Mouse (Mus musculus) embryonic facial prominence, embryonic 11.5 days (tissue): ENCODE measurements around the gene Evi2. TPM values are rescaled to one million over a fixed set of nuclear protein-coding genes. Genes with fewer than 3 reads are reported as not detected.

Source experiments
- ATAC-seq: fragments of 200-750 bp; cut with Nextera tagmentation; replicated peaks from 2 replicates; pipeline ENCODE4 v1.8.0; 2017; ENCODE audit warnings: low read depth; ENCODE audit not compliant: insufficient number of reproducible peaks, low FRiP score, low TSS enrichment
- DNase-seq: peaks from one replicate; pipeline ENCODE4 v3.0.0-alpha.2; 2015; ENCODE audit warnings: low spot score
- H3K27ac ChIP-seq: fragments of 300-500 bp; sonication (generic); replicated peaks from 2 replicates; pipeline ENCODE4 v1.5.1; 2014; ENCODE audit warnings: mild to moderate bottlenecking, low read depth, low read length, control low read depth
- H3K27me3 ChIP-seq: fragments of 300-500 bp; sonication (generic); 2 replicates; pipeline ENCODE4 v1.6.1; 2014; ENCODE audit warnings: mild to moderate bottlenecking, low read length, moderate library complexity, mixed read lengths; ENCODE audit not compliant: control insufficient read depth, insufficient read depth
- H3K36me3 ChIP-seq: fragments of 300-500 bp; sonication (generic); replicated peaks from 2 replicates; pipeline ENCODE4 v1.6.1; 2014; ENCODE audit warnings: low read depth, mild to moderate bottlenecking, low read length, moderate library complexity, mixed read lengths; ENCODE audit not compliant: control insufficient read depth, insufficient read depth
- H3K4me1 ChIP-seq: fragments of 300-500 bp; sonication (generic); 2 replicates; pipeline ENCODE4 v1.6.1; 2014; ENCODE audit warnings: low read length, mixed read lengths; ENCODE audit not compliant: control insufficient read depth, insufficient read depth
- H3K4me2 ChIP-seq: fragments of 300-500 bp; sonication (generic); 2 replicates; pipeline ENCODE4 v1.6.1; 2014; ENCODE audit warnings: low read depth, mild to moderate bottlenecking, control low read depth, low read length, moderate library complexity
- H3K4me3 ChIP-seq: fragments of 300-500 bp; sonication (generic); 2 replicates; pipeline ENCODE4 v1.5.1; 2014; ENCODE audit warnings: low read depth, low read length, control low read depth
- H3K9ac ChIP-seq: fragments of 300-500 bp; sonication (generic); replicated peaks from 2 replicates; pipeline ENCODE4 v1.6.1; 2014; ENCODE audit warnings: mild to moderate bottlenecking, control low read depth, low read length
- H3K9me3 ChIP-seq: fragments of 300-500 bp; sonication (generic); replicated peaks from 2 replicates; pipeline ENCODE4 v1.6.1; 2016; ENCODE audit warnings: mild to moderate bottlenecking, low read length, inconsistent platforms, mixed read lengths; ENCODE audit not compliant: control insufficient read depth
- WGBS: fragments of 180-500 bp; shearing (Covaris S2); extraction: QIAGEN DNeasy Blood & Tissue Kit; methylation state at CpG from one replicate; pipeline ENCODE4 v1.1.7; 2014; 5-methylcytosine and 5-hydroxymethylcytosine counted together
- polyA plus RNA-seq: library from polyadenylated mRNA; unstranded; fragments of >200 nt; fragmentation: Nextera tagmentation; extraction: Ambion mirVana; gene quantifications from 2 replicates; pipeline ENCODE4 v1.2.1, GENCODE M21; 2014

Gene Evi2
- polyA plus RNA-seq, 1 experiment from 2014 or later, result 0.88 TPM

- WGBS, result 95% methylated on average over 1 of the region's 1 CpGs
- Histone ChIP-seq H3K27ac (no peak overlapping the region), H3K9ac (no peak overlapping the region), H3K4me3 (no peak overlapping the region), H3K4me1 (no peaks in the 10 kb centered on the region), H3K4me2 (no peak overlapping the region), H3K27me3 (no peaks in the 10 kb centered on the region), H3K9me3 (no peaks in the 10 kb centered on the region), H3K36me3 (no peaks in the 10 kb centered on the region)
- DNase-seq (no peak), ATAC-seq (no peak)
These were observed 7.4 kb downstream of the Evi2 start for GRCm38 (mm10) chr11:79522944-79523343.

- H3K36me3 ChIP-seq, result no peaks in the 10 kb centered on the region
- H3K9ac ChIP-seq, result no peak overlapping the region
- H3K27ac ChIP-seq, result no peak overlapping the region
- H3K27me3 ChIP-seq, result no peaks in the 10 kb centered on the region
- no peaks in the 10 kb centered on the region for H3K9me3 ChIP-seq
- H3K4me3 ChIP-seq, result no peak overlapping the region
- no peak for DNase-seq
- H3K4me2 ChIP-seq, result no peak overlapping the region
- no peaks in the 10 kb centered on the region for H3K4me1 ChIP-seq
- no peak for ATAC-seq
These were observed 8.5 kb downstream of the Evi2 start for GRCm38 (mm10) chr11:79521930-79522329.

- Histone ChIP-seq H3K4me3 (no peak overlapping the region), H3K4me1 (no peaks in the 10 kb centered on the region), H3K36me3 (no peaks in the 10 kb centered on the region), H3K27me3 (no peaks in the 10 kb centered on the region), H3K27ac (no peak overlapping the region), H3K9me3 (no peaks in the 10 kb centered on the region), H3K9ac (no peak overlapping the region), H3K4me2 (no peak overlapping the region)
- no peak for ATAC-seq
- DNase-seq, result no peak
These were observed 9.6 kb downstream of the Evi2 start for GRCm38 (mm10) chr11:79520772-79521171.

- Histone ChIP-seq H3K4me3 (no peak overlapping the region), H3K9me3 (no peaks in the 10 kb centered on the region), H3K4me2 (no peak overlapping the region), H3K27me3 (no peaks in the 10 kb centered on the region), H3K36me3 (no peaks in the 10 kb centered on the region), H3K27ac (no peak overlapping the region), H3K4me1 (no peaks in the 10 kb centered on the region), H3K9ac (no peak overlapping the region)
- 67% methylated on average over 1 of the region's 1 CpGs for WGBS
- DNase-seq (no peak), ATAC-seq (no peak)
These were observed 10.5 kb downstream of the Evi2 start for GRCm38 (mm10) chr11:79519878-79520291.

GRCm38 (mm10) chr11:79519299-79519698 lies 11.1 kb downstream of the Evi2 start:
- ATAC-seq, result no peak
- no peaks in the 10 kb centered on the region for H3K36me3 ChIP-seq
- H3K9ac ChIP-seq, result no peak overlapping the region
- no peaks in the 10 kb centered on the region for H3K9me3 ChIP-seq
- H3K4me2 ChIP-seq, result no peak overlapping the region
- H3K4me1 ChIP-seq, result no peaks in the 10 kb centered on the region
- DNase-seq, result no peak
- no peak overlapping the region for H3K4me3 ChIP-seq
- 93% methylated on average over 6 of the region's 6 CpGs for WGBS
- no peak overlapping the region for H3K27ac ChIP-seq
- no peaks in the 10 kb centered on the region for H3K27me3 ChIP-seq

- Histone ChIP-seq H3K36me3 (no peaks in the 10 kb centered on the region), H3K27me3 (no peaks in the 10 kb centered on the region), H3K4me1 (no peaks in the 10 kb centered on the region), H3K27ac (no peak overlapping the region), H3K9me3 (no peaks in the 10 kb centered on the region), H3K4me2 (no peak overlapping the region), H3K9ac (no peak overlapping the region), H3K4me3 (no peak overlapping the region)
- no peak for DNase-seq
- ATAC-seq, result no peak
- 97% methylated on average over 2 of the region's 2 CpGs for WGBS
These were observed 14.6 kb downstream of the Evi2 start for GRCm38 (mm10) chr11:79515798-79516197.

GRCm38 (mm10) chr11:79515331-79515730 lies 15.1 kb downstream of the Evi2 start:
- Histone ChIP-seq H3K4me1 (no peaks in the 10 kb centered on the region), H3K27ac (no peak overlapping the region)
- no peak for ATAC-seq

GRCm38 (mm10) chr11:79511970-79512369 lies 18.4 kb downstream of the Evi2 start:
- H3K27me3 ChIP-seq, result no peaks in the 10 kb centered on the region
- H3K27ac ChIP-seq, result no peak overlapping the region
- no peak overlapping the region for H3K4me3 ChIP-seq
- WGBS, result 92% methylated on average over 3 of the region's 3 CpGs
- no peak overlapping the region for H3K4me2 ChIP-seq
- no peak overlapping the region for H3K9ac ChIP-seq
- H3K4me1 ChIP-seq, result no peaks in the 10 kb centered on the region
- DNase-seq, result no peak
- H3K36me3 ChIP-seq, result no peaks in the 10 kb centered on the region
- ATAC-seq, result no peak
- no peaks in the 10 kb centered on the region for H3K9me3 ChIP-seq

More at GRCm38 (mm10) chr11:79515331-79515730, 15.1 kb downstream of the Evi2 start:
- no peak for DNase-seq
- 82% methylated on average over 6 of the region's 6 CpGs for WGBS
- H3K4me2 ChIP-seq, result no peak overlapping the region
- no peaks in the 10 kb centered on the region for H3K36me3 ChIP-seq
- no peaks in the 10 kb centered on the region for H3K9me3 ChIP-seq
- H3K9ac ChIP-seq, result no peak overlapping the region
- no peaks in the 10 kb centered on the region for H3K27me3 ChIP-seq
- no peak overlapping the region for H3K4me3 ChIP-seq
